Mouse (Mus musculus) embryonic facial prominence, embryonic 12.5 days (tissue): ENCODE measurements around the gene Gm10436. TPM values are rescaled to one million over a fixed set of nuclear protein-coding genes. Genes with fewer than 3 reads are reported as not detected.
"Not testable (repeated sequence)": the region's sequence is repeated elsewhere in the genome, so short reads cannot be mapped to it uniquely, and the experiment has no call there.

Experiments used
- ATAC-seq: fragments of 200-750 bp; cut with Nextera tagmentation; 2 replicates; pipeline ENCODE4 v1.8.0; 2017; ENCODE audit not compliant: insufficient number of reproducible peaks, insufficient read depth, low FRiP score, low TSS enrichment
- H3K27ac ChIP-seq: fragments of 300-500 bp; sonication (generic); 2 replicates; pipeline ENCODE4 v1.5.1; 2016; ENCODE audit warnings: mild to moderate bottlenecking
- H3K27me3 ChIP-seq: fragments of 300-500 bp; sonication (generic); 2 replicates; pipeline ENCODE4 v1.6.1; 2016; ENCODE audit warnings: mild to moderate bottlenecking, moderate library complexity
- H3K36me3 ChIP-seq: fragments of 300-500 bp; sonication (generic); 2 replicates; pipeline ENCODE4 v1.6.1; 2016; ENCODE audit warnings: mild to moderate bottlenecking
- H3K4me1 ChIP-seq: fragments of 300-500 bp; sonication (generic); 2 replicates; pipeline ENCODE4 v1.6.1; 2016
- H3K4me2 ChIP-seq: fragments of 300-500 bp; sonication (generic); replicated peaks from 2 replicates; pipeline ENCODE4 v1.6.1; 2016; ENCODE audit warnings: mild to moderate bottlenecking, moderate library complexity
- H3K4me3 ChIP-seq: fragments of 300-500 bp; sonication (generic); 2 replicates; pipeline ENCODE4 v1.5.1; 2016; ENCODE audit warnings: mild to moderate bottlenecking
- H3K9ac ChIP-seq: fragments of 300-500 bp; sonication (generic); 2 replicates; pipeline ENCODE4 v1.6.1; 2016; ENCODE audit warnings: mild to moderate bottlenecking, moderate library complexity
- H3K9me3 ChIP-seq: fragments of 300-500 bp; sonication (generic); 2 replicates; pipeline ENCODE4 v1.6.1; 2016; ENCODE audit warnings: mild to moderate bottlenecking, moderate library complexity
- WGBS: fragments of 180-500 bp; shearing (Covaris S2); methylation state at CpG from one replicate; pipeline ENCODE4 v1.1.7; 2016; 5-methylcytosine and 5-hydroxymethylcytosine counted together
- polyA plus RNA-seq: library from polyadenylated mRNA; unstranded; fragments of >200 nt; fragmentation: Nextera tagmentation; extraction: Ambion mirVana; gene quantifications from 2 replicates; pipeline ENCODE4 v1.2.1, GENCODE M21; 2016

The Gm10436 gene
- polyA plus RNA-seq: not detected in 2 replicates

DNA sequence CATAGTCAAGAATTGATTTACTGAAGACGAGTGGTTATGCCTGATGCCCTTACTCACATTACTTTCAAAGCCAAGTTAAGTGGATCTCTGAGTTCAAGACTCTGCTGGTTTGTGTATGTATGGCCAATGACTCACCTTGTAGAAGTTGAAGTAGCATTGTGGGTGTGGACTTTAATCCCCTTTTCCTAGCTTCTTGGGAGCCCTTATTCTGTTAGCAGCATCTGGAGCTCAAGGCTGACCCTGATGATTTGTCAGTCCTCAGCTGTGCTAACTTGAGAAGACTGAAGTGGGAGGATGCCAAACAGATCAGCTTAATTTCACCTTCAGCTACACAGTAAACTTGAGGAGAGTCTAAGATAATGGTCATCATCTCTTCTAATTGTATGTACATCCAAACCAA is at the start of gene Gm10436:
TSS of gene Gm10436 (minus strand) at position 101 of the 400 bp plus-strand sequence.
- H3K27ac ChIP-seq, H3K27me3 ChIP-seq, ATAC-seq, H3K36me3 ChIP-seq, H3K4me1 ChIP-seq, H3K4me2 ChIP-seq, H3K4me3 ChIP-seq, H3K9ac ChIP-seq, H3K9me3 ChIP-seq: not testable (repeated sequence)
- WGBS: 78% methylated on average over 1 of the region's 1 CpGs

DNA sequence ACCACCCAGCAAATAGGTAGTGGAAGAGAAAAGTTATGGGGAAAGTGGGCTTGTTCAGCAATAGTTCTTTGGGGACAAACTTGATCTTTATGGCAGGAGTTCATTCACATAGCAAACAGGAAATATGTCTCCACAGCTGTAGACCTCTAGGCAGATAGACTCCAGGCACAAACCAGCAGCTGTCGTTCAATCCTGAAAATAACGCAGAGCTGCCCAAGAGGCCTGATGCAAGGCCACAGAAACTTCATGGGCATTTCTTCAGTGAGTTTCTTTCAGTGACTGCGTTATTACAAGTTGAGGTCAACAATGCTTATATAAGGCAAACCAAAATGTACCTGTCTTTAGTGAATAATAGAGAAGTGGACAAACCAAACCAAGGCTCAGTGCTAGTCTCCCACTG is 37.5 kb upstream of the Gm10436 start:
- 86% methylated on average over 3 of the region's 3 CpGs for WGBS
- no peak for ATAC-seq

DNA sequence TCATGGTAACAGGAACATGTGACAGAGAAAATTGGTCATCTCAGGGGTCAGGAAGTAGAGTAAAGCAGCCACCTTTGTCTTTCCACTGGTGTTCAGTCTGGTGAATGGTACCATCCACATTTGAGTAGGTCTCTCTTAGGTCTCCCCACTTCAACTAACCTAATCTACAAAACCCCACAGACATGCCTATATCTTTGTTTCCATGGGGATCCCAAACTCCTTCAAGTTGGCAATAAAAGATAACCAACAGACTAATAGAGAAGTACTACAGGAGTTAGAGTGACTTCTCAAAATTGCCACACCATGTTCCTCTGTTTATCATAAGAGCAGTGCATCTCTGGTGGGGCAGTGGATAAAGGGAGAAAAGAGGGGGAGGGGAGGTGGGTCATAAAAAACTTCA is 36.2 kb upstream of the Gm10436 start:
- not testable (repeated sequence) for H3K4me3 ChIP-seq, H3K27ac ChIP-seq, H3K27me3 ChIP-seq, H3K4me2 ChIP-seq, H3K4me1 ChIP-seq, H3K9me3 ChIP-seq, H3K9ac ChIP-seq, H3K36me3 ChIP-seq, ATAC-seq

More for the DNA sequence above, 37.5 kb upstream of the Gm10436 start:
- no peaks in the 10 kb centered on the region for H3K4me1 ChIP-seq
- no peak overlapping the region for H3K4me2 ChIP-seq
- no peak overlapping the region for H3K27ac ChIP-seq
- no peak overlapping the region for H3K4me3 ChIP-seq
- H3K9ac ChIP-seq: no peak overlapping the region
- no peaks in the 10 kb centered on the region for H3K36me3 ChIP-seq
- no peaks in the 10 kb centered on the region for H3K9me3 ChIP-seq
- H3K27me3 ChIP-seq: no peaks in the 10 kb centered on the region

DNA sequence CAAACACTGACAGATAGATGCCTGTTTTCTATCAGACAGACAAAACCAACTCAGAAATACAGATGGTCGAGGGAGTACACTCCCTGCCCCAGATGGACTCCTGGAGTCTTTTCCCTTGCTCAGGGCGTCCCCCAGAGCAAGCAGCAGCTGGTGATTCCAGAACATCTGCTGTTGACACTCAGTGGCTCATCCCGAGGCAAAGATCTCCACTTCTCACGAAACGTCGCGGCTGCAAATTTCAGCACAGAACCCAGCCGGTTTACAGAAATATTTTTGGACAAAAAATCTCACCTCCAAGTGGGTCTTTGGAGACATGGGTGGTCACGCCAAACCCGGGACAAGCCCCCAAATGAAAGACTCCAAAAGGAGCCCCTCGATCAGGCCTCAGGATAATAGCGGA is 32.7 kb upstream of the Gm10436 start:
- no peak for ATAC-seq
- Histone ChIP-seq H3K27ac (no peak overlapping the region), H3K9me3 (no peaks in the 10 kb centered on the region), H3K9ac (no peak overlapping the region), H3K27me3 (no peaks in the 10 kb centered on the region), H3K4me2 (no peak overlapping the region), H3K4me1 (no peaks in the 10 kb centered on the region), H3K36me3 (no peaks in the 10 kb centered on the region), H3K4me3 (no peak overlapping the region)
- WGBS: 87% methylated on average over 12 of the region's 12 CpGs

DNA sequence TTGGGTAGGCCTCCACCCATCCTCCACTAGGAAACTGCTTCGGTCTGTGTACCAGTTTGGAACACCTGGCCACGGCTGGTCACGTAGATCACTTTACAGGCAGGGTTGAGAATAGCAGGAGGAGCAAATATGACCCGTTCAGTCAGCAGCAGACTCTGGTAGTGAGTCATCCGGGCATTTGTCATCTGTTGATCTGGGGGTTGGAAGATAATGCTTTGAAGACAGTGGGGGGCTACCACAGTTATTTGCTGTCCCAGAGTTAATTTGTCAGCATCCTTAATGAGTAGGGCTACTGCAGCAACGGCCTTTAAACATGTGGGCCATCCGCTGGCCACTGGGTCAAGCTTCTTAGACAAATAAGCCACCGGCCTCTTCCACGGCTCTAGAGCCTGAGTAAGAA is 29.6 kb upstream of the Gm10436 start:
- WGBS: 89% methylated on average over 9 of the region's 9 CpGs
- H3K27ac ChIP-seq, H3K36me3 ChIP-seq, H3K9me3 ChIP-seq, ATAC-seq, H3K4me3 ChIP-seq, H3K27me3 ChIP-seq, H3K4me1 ChIP-seq, H3K9ac ChIP-seq, H3K4me2 ChIP-seq: not testable (repeated sequence)

DNA sequence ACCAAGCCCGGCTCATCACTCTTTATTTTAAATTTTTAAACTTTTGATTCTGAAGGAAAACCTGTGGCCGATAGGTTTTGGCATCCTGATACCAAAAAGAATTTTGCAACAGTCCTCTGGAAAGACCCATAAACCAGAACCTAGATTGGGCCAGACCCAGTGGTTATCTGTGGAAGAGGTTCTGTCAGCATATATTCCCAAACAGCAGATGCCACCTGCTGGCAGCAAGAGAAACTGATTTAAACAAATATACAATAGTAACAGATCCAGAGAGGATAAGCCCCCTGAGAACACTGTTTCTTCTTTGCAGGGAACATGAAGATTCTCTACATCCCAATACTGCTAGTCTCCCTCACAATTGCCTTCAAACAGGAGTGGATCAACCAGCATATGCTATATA is 20.9 kb upstream of the Gm10436 start:
- no peaks in the 10 kb centered on the region for H3K9me3 ChIP-seq
- no peak overlapping the region for H3K27ac ChIP-seq
- H3K9ac ChIP-seq: no peak overlapping the region
- H3K27me3 ChIP-seq: no peaks in the 10 kb centered on the region
- ATAC-seq: no peak
- no peaks in the 10 kb centered on the region for H3K36me3 ChIP-seq
- H3K4me3 ChIP-seq: no peak overlapping the region
- WGBS: 84% methylated on average over 2 of the region's 2 CpGs
- no peak overlapping the region for H3K4me2 ChIP-seq
- H3K4me1 ChIP-seq: no peaks in the 10 kb centered on the region

Other genes with a start within 250 kb of the Gm10436 start
- gene Gm2042, start 228.0 kb downstream of the Gm10436 start, polyA plus RNA-seq: not detected in 2 replicates
- not detected in 2 replicates for gene Gm2075, start 170.3 kb downstream of the Gm10436 start, polyA plus RNA-seq
- gene Gm6803, start 163.3 kb downstream of the Gm10436 start, polyA plus RNA-seq: not detected in 2 replicates
- gene Gm2056, start 155.1 kb downstream of the Gm10436 start, polyA plus RNA-seq: not detected in 2 replicates
- not detected in 2 replicates for gene Gm16368, start 98.4 kb downstream of the Gm10436 start, polyA plus RNA-seq
- gene Gm8332, start 68.0 kb upstream of the Gm10436 start, polyA plus RNA-seq: not detected in 2 replicates
- not detected in 2 replicates for gene Gm5662, start 92.4 kb upstream of the Gm10436 start, polyA plus RNA-seq
- gene Gm5039, start 141.9 kb upstream of the Gm10436 start, polyA plus RNA-seq: not detected in 2 replicates
- gene Adck1, start 178.4 kb upstream of the Gm10436 start, polyA plus RNA-seq: 23.1 and 24.3 TPM in 2 replicates